Mouse (Mus musculus): ENCODE data around the gene Fyn.

DNA sequence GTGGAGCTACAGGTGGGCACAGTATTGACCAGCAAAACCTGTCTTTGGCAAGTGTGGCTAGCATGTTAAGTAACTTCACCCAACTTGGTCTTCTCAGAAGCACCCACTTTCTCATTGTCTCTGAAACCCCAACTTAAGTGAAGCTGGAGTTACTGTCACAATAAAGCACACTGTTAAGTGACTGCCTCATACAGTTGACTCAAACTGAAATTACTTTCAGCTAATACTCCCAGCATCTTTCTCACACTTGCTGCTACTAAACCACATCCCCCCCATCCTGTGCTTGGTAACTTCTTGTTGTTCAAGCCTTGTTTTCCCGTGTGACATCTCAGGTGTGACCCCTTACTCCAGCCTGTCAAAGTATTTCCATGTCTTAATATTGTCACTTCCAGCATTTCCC lies 110.7 kb downstream of the Fyn start:
- no peak for TF ChIP-seq CTCF (IDR thresholded peaks at IDR 0.05; ENCODE audit: borderline replicate concordance, extremely low read depth, insufficient read depth, insufficient read length)
- TF ChIP-seq POLR2A (IDR thresholded peaks at IDR 0.05; ENCODE audit: borderline replicate concordance, extremely low read depth, insufficient read depth, insufficient read length, poor library complexity, severe bottlenecking) = no peak

Data from brain, embryonic 14.5 days (tissue).